Mouse (Mus musculus): ENCODE results near the gene Dao. TPM values are rescaled to one million over a fixed set of nuclear protein-coding genes. Genes with fewer than 3 reads are reported as not detected.

The Dao gene
- polyA plus RNA-seq, 1 experiment from 2014 or later: 35.3 TPM

DNA sequence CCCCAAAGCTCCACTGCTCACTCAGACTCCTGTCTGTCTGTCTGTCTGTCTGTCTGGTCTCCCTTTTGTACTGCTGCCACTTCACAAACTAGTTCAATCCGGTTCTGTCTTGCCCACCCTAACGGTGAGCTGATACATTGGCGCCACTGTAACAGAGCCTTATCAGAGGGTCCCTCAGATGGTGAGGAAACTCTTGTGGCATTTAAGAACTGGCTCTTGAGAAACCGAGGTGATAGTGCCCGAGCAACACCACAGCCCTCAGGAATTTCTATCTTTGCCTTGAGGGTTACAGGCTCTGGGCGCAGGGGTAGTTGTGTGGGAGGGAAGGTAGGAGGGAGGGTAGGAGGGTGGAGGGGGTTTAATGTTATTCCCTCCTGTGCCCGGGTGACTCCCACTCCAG, 41.7 kb upstream of the Dao start:
- Histone ChIP-seq H3K36me3 (ENCODE audit: insufficient read depth, low read length) (peaks cover 23% of the 10 kb centered on the region), H3K9ac (ENCODE audit: low read depth, low read length) (no peak overlapping the region)

DNA sequence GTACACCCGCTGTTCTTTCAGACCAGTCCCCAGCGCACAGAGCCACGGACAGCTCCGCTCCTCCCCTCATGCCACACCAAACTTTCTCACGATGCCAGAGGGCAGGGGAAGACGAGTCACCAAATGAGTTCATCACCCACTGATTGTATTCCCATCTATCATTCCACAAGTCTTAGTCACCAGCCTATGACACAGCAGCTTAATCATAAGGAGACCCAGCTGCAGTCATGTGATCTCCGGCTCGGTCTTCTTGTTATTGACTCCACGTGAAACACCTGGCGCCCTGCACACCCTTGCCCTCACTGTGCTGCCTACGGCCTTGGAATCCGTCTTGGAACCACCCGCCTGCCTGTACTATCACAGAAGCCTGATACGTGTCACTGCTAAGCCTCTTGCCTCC, 38.5 kb upstream of the Dao start:
- Histone ChIP-seq H3K4me3 (replicated peaks; ENCODE audit: low read depth, low read length) (no peak overlapping the region), H3K4me1 (replicated peaks; ENCODE audit: insufficient read depth, low read length) (no peaks in the 10 kb centered on the region), H3K4me2 (ENCODE audit: low read length) (no peak overlapping the region), H3K9ac (ENCODE audit: low read depth, low read length) (no peak overlapping the region), H3K27me3 (ENCODE audit: insufficient read depth, low read length) (no peaks in the 10 kb centered on the region), H3K36me3 (ENCODE audit: insufficient read depth, low read length) (peaks cover 23% of the 10 kb centered on the region), H3K9me3 (replicated peaks; ENCODE audit: low read length) (no peaks in the 10 kb centered on the region), H3K27ac (no peak overlapping the region)
- DNase-seq (ENCODE audit: low spot score): no peak
- ATAC-seq (replicated peaks; ENCODE audit: low FRiP score, low read depth): no peak
- 70% methylated on average over 14 of the region's 14 CpGs for WGBS
- TF ChIP-seq CTCF (IDR thresholded peaks at IDR 0.05; ENCODE audit: low read depth): no peak

More for the DNA sequence above, 41.7 kb upstream of the Dao start:
- 0 out of 2 replicates have a peak, but pooled peaks have one; percentile 12 for ATAC-seq (replicated peaks; ENCODE audit: low FRiP score, low read depth)
- Histone ChIP-seq H3K9me3 (replicated peaks; ENCODE audit: low read length) (no peaks in the 10 kb centered on the region), H3K4me3 (replicated peaks; ENCODE audit: low read depth, low read length) (no peak overlapping the region), H3K4me1 (replicated peaks; ENCODE audit: insufficient read depth, low read length) (no peaks in the 10 kb centered on the region), H3K27ac (no peak overlapping the region), H3K4me2 (ENCODE audit: low read length) (no peak overlapping the region), H3K27me3 (ENCODE audit: insufficient read depth, low read length) (no peaks in the 10 kb centered on the region)
- no peak for TF ChIP-seq CTCF (IDR thresholded peaks at IDR 0.05; ENCODE audit: low read depth)
- 50% methylated on average over 7 of the region's 7 CpGs for WGBS
- DNase-seq (ENCODE audit: low spot score): peak; percentile 44

DNA sequence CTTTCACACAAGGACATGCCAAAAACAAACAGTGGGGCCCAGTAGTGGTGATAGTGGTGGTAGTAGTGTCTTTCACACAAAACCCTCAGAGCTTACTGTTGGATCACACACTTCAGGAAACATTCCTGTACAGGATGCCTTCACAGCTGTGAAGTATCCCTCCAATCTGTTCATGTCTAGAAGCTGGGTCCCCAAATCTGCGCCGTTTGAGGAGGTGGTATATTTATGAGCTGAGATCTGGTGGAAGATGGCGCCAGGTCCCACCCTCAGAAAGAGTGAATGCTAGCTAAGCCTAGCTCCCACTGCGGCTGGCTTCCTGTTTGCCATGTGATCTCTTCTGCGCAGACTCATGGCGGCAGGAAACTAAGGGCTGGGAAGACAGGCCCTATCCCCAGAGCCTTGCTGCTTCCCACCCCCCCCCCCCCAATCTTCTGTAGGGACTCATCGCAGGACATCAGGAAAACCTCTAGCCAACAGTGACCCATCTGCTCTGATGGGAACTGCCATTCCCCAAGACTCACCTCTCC, 37.8 kb upstream of the Dao start:
- no peak for ATAC-seq (replicated peaks; ENCODE audit: low FRiP score, low read depth)
- Histone ChIP-seq H3K4me3 (replicated peaks; ENCODE audit: low read depth, low read length) (no peak overlapping the region), H3K4me2 (ENCODE audit: low read length) (no peak overlapping the region), H3K27ac (no peak overlapping the region), H3K4me1 (replicated peaks; ENCODE audit: insufficient read depth, low read length) (no peaks in the 10 kb centered on the region), H3K36me3 (ENCODE audit: insufficient read depth, low read length) (peaks cover 26% of the 10 kb centered on the region), H3K27me3 (ENCODE audit: insufficient read depth, low read length) (no peaks in the 10 kb centered on the region), H3K9ac (ENCODE audit: low read depth, low read length) (no peak overlapping the region), H3K9me3 (replicated peaks; ENCODE audit: low read length) (no peaks in the 10 kb centered on the region)
- no peak for TF ChIP-seq CTCF (IDR thresholded peaks at IDR 0.05; ENCODE audit: low read depth)
- WGBS: 91% methylated on average over 7 of the region's 7 CpGs
- DNase-seq (ENCODE audit: low spot score): no peak

DNA sequence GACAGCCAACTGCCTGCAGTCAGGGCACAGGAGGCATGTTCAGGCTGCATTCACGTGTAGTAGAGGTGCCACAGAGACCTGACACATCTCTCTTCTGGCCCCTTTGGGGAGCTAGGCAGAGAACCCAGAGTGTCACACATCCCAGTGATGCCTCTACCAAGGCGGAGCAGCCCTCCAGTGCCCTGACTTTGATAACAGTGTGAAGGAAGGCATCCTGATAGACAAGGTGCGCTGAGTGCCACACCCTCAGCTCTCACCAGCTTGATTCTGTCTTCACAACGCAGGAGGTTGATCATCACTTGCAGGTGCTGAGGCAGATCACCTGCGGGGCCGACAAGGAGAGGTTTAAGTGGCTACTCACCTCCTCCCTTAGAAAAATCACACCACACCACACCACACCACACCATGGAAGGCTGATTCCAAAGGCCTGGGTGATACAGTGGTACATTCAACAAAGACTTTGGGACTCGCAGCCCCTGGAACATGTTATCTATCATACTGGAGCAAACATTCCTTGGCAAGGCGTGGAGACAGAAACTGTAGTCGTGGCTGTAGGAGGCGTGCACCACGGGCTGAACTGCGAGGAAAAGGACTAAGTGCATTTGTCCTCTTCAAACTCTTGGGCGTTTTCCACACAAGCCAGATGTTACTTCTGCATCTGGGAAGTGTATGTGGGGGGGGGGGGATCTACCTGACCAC, 36.9 kb upstream of the Dao start:
- Histone ChIP-seq H3K4me1 (replicated peaks; ENCODE audit: insufficient read depth, low read length) (no peaks in the 10 kb centered on the region), H3K27ac (no peak overlapping the region), H3K36me3 (ENCODE audit: insufficient read depth, low read length) (peaks cover 26% of the 10 kb centered on the region), H3K9me3 (replicated peaks; ENCODE audit: low read length) (no peaks in the 10 kb centered on the region), H3K4me3 (replicated peaks; ENCODE audit: low read depth, low read length) (no peak overlapping the region), H3K27me3 (ENCODE audit: insufficient read depth, low read length) (no peaks in the 10 kb centered on the region), H3K9ac (ENCODE audit: low read depth, low read length) (no peak overlapping the region), H3K4me2 (ENCODE audit: low read length) (no peak overlapping the region)
- DNase-seq (ENCODE audit: low spot score): no peak
- no peak for ATAC-seq (replicated peaks; ENCODE audit: low FRiP score, low read depth)
- 89% methylated on average over 13 of the region's 13 CpGs for WGBS
- no peak for TF ChIP-seq CTCF (IDR thresholded peaks at IDR 0.05; ENCODE audit: low read depth)

DNA sequence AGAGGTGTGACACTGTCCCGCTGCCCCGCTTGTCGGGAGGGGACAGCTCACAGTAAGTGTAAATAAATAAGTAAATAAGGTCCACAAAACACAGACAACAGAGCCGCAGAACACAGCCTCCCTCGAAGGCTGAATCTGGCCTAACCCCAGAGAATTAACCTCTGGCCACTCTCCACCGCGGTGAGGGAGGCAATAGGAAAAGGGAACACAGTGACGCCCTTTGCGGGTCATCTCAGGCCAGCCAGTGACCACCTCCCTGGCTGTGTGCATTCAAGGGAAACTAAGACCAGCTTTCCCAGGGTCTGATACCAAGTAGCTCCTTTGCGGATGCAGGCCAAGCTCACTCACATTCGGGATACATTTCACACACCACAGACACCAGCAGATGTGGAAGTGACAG, 35.1 kb upstream of the Dao start:
- no peak for TF ChIP-seq CTCF (IDR thresholded peaks at IDR 0.05; ENCODE audit: low read depth)
- H3K4me2 ChIP-seq (ENCODE audit: low read length): no peak overlapping the region
- no peak overlapping the region for H3K27ac ChIP-seq
- ATAC-seq (replicated peaks; ENCODE audit: low FRiP score, low read depth) (no peak), DNase-seq (ENCODE audit: low spot score) (no peak)
- no peak overlapping the region for H3K4me3 ChIP-seq (replicated peaks; ENCODE audit: low read depth, low read length)
- peaks cover 9% of the 10 kb centered on the region for H3K4me1 ChIP-seq (replicated peaks; ENCODE audit: insufficient read depth, low read length)
- 38% methylated on average over 11 of the region's 11 CpGs for WGBS
- no peak overlapping the region for H3K9ac ChIP-seq (ENCODE audit: low read depth, low read length)
- no peaks in the 10 kb centered on the region for H3K9me3 ChIP-seq (replicated peaks; ENCODE audit: low read length)
- H3K27me3 ChIP-seq (ENCODE audit: insufficient read depth, low read length): no peaks in the 10 kb centered on the region
- H3K36me3 ChIP-seq (ENCODE audit: insufficient read depth, low read length): peaks cover 26% of the 10 kb centered on the region

DNA sequence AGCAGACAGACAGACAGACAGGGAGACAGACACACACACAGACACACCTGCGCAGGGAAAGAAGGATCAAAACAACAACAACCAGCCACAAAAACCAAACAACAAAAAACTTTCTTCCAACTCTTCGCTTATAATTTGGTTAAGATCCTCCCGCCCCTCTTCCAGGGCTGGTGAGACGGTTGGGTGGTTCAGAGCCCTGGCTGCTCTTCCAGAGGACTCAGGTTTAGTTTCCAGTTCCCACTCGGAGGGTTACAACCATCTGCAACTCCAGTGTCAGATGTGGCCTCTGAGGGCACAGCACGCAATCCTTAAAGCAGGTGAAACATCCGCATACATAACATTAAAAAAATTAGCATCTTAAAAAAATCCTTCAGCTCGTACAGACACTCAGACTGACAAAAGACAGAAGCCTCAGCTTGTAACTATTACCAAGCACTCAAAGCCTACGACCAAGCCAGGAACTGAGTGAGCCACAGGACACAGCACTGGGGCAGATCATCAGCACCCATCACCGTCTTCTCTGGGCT, 32.0 kb upstream of the Dao start:
- no peaks in the 10 kb centered on the region for H3K9me3 ChIP-seq (replicated peaks; ENCODE audit: low read length)
- H3K27ac ChIP-seq: 0 out of 2 replicates have a peak overlapping the region, but pooled peaks have one; percentile 85
- no peak for TF ChIP-seq CTCF (IDR thresholded peaks at IDR 0.05; ENCODE audit: low read depth)
- WGBS: 65% methylated on average over 10 of the region's 10 CpGs
- H3K4me1 ChIP-seq (replicated peaks; ENCODE audit: insufficient read depth, low read length): peaks cover 33% of the 10 kb centered on the region
- H3K4me3 ChIP-seq (replicated peaks; ENCODE audit: low read depth, low read length): no peak overlapping the region
- peaks cover 13% of the 10 kb centered on the region; the same call in 1 of the 2 replicates for H3K36me3 ChIP-seq (ENCODE audit: insufficient read depth, low read length)
- no peaks in the 10 kb centered on the region for H3K27me3 ChIP-seq (ENCODE audit: insufficient read depth, low read length)
- no peak for ATAC-seq (replicated peaks; ENCODE audit: low FRiP score, low read depth)
- no peak overlapping the region for H3K4me2 ChIP-seq (ENCODE audit: low read length)
- no peak overlapping the region for H3K9ac ChIP-seq (ENCODE audit: low read depth, low read length)
- no peak for DNase-seq (ENCODE audit: low spot score)

Data from kidney, postnatal 0 days (tissue).